Mouse (Mus musculus): ENCODE data around the gene Bfsp2.
A peak's percentile ranks its signal among the peaks of the same experiment; 100 is the strongest.
"Not testable (repeated sequence)": the region's sequence is repeated elsewhere in the genome, so short reads cannot be mapped to it uniquely, and the experiment has no call there.

The Bfsp2 gene

GRCm38 (mm10) chr9:103430431-103431220 lies 49.6 kb downstream of the Bfsp2 start:
- no peak for DNase-seq (ENCODE audit: low spot score in 2 of 2)

GRCm38 (mm10) chr9:103426425-103426824 lies 53.8 kb downstream of the Bfsp2 start:
- no peak for DNase-seq (ENCODE audit: low spot score in 2 of 2)

GRCm38 (mm10) chr9:103424869-103425268 lies 55.4 kb downstream of the Bfsp2 start:
- DNase-seq (ENCODE audit: low spot score in 2 of 2): no peak

- no peak for DNase-seq (ENCODE audit: low spot score in 2 of 2)
Measured at GRCm38 (mm10) chr9:103423951-103424350, 56.3 kb downstream of the Bfsp2 start.

GRCm38 (mm10) chr9:103423384-103423783 lies 56.8 kb downstream of the Bfsp2 start:
- DNase-seq (ENCODE audit: low spot score in 2 of 2): no peak

- peak in 1 of 2 experiments; percentile 42 for DNase-seq (ENCODE audit: low spot score in 2 of 2)
Measured at GRCm38 (mm10) chr9:103422847-103423246, 57.4 kb downstream of the Bfsp2 start.

- no peak for DNase-seq (ENCODE audit: low spot score in 2 of 2)
Measured at GRCm38 (mm10) chr9:103420844-103421243, 59.4 kb downstream of the Bfsp2 start.

GRCm38 (mm10) chr9:103418786-103419185 lies 61.4 kb downstream of the Bfsp2 start:
- DNase-seq (ENCODE audit: low spot score in 2 of 2): no peak

GRCm38 (mm10) chr9:103418267-103418666 lies 62.0 kb downstream of the Bfsp2 start:
- DNase-seq (ENCODE audit: low spot score in 2 of 2): not testable (repeated sequence)

- no peak for DNase-seq (ENCODE audit: low spot score in 2 of 2)
Measured at GRCm38 (mm10) chr9:103413457-103413856, 66.8 kb downstream of the Bfsp2 start.

GRCm38 (mm10) chr9:103409119-103409518 lies 71.1 kb downstream of the Bfsp2 start:
- DNase-seq (ENCODE audit: low spot score in 2 of 2): no peak

- no peak for DNase-seq (ENCODE audit: low spot score in 2 of 2)
Measured at GRCm38 (mm10) chr9:103408136-103408777, 72.0 kb downstream of the Bfsp2 start.

- DNase-seq (ENCODE audit: low spot score in 2 of 2): no peak
Measured at GRCm38 (mm10) chr9:103403331-103403973, 76.8 kb downstream of the Bfsp2 start.

- DNase-seq (ENCODE audit: low spot score in 2 of 2): no peak
Measured at GRCm38 (mm10) chr9:103398509-103399157, 81.6 kb downstream of the Bfsp2 start.

- DNase-seq (ENCODE audit: low spot score in 2 of 2): no peak
Measured at GRCm38 (mm10) chr9:103393256-103393655, 87.0 kb downstream of the Bfsp2 start.

- no peak for DNase-seq (ENCODE audit: low spot score in 2 of 2)
Measured at GRCm38 (mm10) chr9:103391796-103392372, 88.3 kb downstream of the Bfsp2 start.

GRCm38 (mm10) chr9:103389261-103389660 lies 91.0 kb downstream of the Bfsp2 start:
- no peak for DNase-seq (ENCODE audit: low spot score in 2 of 2)

GRCm38 (mm10) chr9:103387011-103387653 lies 93.1 kb downstream of the Bfsp2 start:
- no peak for DNase-seq (ENCODE audit: low spot score in 2 of 2)

- DNase-seq (ENCODE audit: low spot score in 2 of 2): no peak
Measured at GRCm38 (mm10) chr9:103386573-103386972, 93.6 kb downstream of the Bfsp2 start.

GRCm38 (mm10) chr9:103385600-103385999 lies 94.6 kb downstream of the Bfsp2 start:
- DNase-seq (ENCODE audit: low spot score in 2 of 2): no peak

GRCm38 (mm10) chr9:103384141-103384796 lies 96.0 kb downstream of the Bfsp2 start:
- DNase-seq (ENCODE audit: low spot score in 2 of 2): no peak
